Mouse (Mus musculus): Measurements from ENCODE around the gene Rsl1. TPM values are rescaled to one million over a fixed set of nuclear protein-coding genes. Genes with fewer than 3 reads are reported as not detected.

The Rsl1 gene
- total and polyA plus RNA-seq, 3 experiments, result 0.12 TPM; not detected in 2

DNA sequence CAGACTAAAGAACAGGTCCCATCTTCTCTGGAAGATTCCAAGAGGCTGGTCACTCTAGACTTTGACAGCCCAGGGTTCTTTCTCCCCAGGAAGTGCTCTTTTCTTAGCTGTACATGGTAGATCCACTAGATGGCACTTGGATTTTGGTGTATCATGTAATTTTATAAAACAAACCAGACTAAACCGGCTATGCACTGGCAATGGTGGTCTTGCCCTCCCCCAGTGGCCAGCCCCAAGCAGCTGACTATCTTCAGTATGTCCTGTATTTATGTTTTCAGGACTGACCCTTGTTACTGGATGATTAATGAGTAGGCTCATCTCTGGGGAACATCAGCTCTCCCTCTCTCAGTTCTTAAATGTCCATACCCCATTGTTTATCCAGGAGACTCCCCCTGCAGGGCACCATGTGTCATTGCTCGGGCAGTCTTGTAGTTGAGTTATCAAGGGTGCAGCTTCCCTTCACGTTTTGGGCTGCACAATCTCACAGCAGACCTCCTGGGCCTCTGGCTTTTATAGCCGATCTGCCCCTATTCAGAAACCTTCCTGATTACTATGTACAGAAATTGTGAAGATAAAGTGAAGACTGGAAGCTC, 41.1 kb downstream of the Rsl1 start:
- no peaks in the 10 kb centered on the region for H3K36me3 ChIP-seq (ENCODE audit: control insufficient read depth in 1 of 2, insufficient read depth in 2 of 2, low read length in 2 of 2)
- peak; percentile 26 for DNase-seq (ENCODE audit: low read depth, low spot score)
- H3K79me2 ChIP-seq (ENCODE audit: control insufficient read depth, insufficient read depth, low read length, poor library complexity), result no peaks in the 10 kb centered on the region

More for the DNA sequence above, 41.1 kb downstream of the Rsl1 start:
- Histone ChIP-seq H3K27me3 (ENCODE audit: control insufficient read depth in 1 of 2, insufficient read depth in 2 of 2, low read length in 2 of 2) (no peaks in the 10 kb centered on the region), H3K27ac (ENCODE audit: control insufficient read depth, low read depth, low read length) (no peak overlapping the region), H3K9ac (ENCODE audit: control insufficient read depth, low read depth, low read length, poor library complexity, severe bottlenecking) (no peak overlapping the region), H3K4me1 (ENCODE audit: control insufficient read depth in 1 of 2, insufficient read depth in 2 of 2, low read length in 2 of 2) (no peaks in the 10 kb centered on the region), H3K9me3 (replicated peaks; ENCODE audit: insufficient read depth, low read length) (no peaks in the 10 kb centered on the region), H3K4me3 (ENCODE audit: control insufficient read depth in 1 of 2, insufficient read depth in 1 of 2, low read depth in 2 of 2, low read length in 2 of 2) (no peak overlapping the region)
- TF ChIP-seq CHD1 (IDR thresholded peaks at IDR 0.05; ENCODE audit: low read depth, low read length) (no peak), CTCF (IDR thresholded peaks at IDR 0.05 in 2 of 3, conservative IDR thresholded peaks at IDR 0.05 in 1 of 3; ENCODE audit: control insufficient read depth in 1 of 3, insufficient read depth in 1 of 3, low read depth in 2 of 3, low read length in 3 of 3, poor library complexity in 1 of 3, severe bottlenecking in 1 of 3) (peak in 2 of 3 experiments; percentile 4 to 34; a peak in 3 of 6 replicates)

Other genes starting within 250 kb of the Rsl1 start
- gene Zfp712, start 112.0 kb upstream of the Rsl1 start, total RNA-seq (2012; rRNA removed), result 0.69 and 0.85 TPM in 2 replicates
- under 1 TPM in 1 of 2 experiments, not detected in 1; 0.47 TPM for gene Zfp712, start 112.0 kb upstream of the Rsl1 start, polyA plus RNA-seq (2012; ENCODE audit: insufficient read depth in 1 of 2, insufficient read length in 2 of 2, low read depth in 1 of 2, low replicate concordance in 2 of 2, missing spikeins in 1 of 2)
- gene Zfp708, start 75.2 kb upstream of the Rsl1 start, total RNA-seq (2012; rRNA removed), result 0.81 and 1.0 TPM in 2 replicates
- under 1 TPM in 1 of 2 experiments, not detected in 1; 0.39 TPM for gene Zfp708, start 75.2 kb upstream of the Rsl1 start, polyA plus RNA-seq (2012; ENCODE audit: insufficient read depth in 1 of 2, insufficient read length in 2 of 2, low read depth in 1 of 2, low replicate concordance in 2 of 2, missing spikeins in 1 of 2)
- 2.2 and 2.9 TPM in 2 replicates for gene Gm28557, start 64.6 kb upstream of the Rsl1 start, total RNA-seq (2012; rRNA removed)
- 1 to 10 TPM in 1 of 2 experiments, not detected in 1; 2.1 TPM for gene Gm28557, start 64.6 kb upstream of the Rsl1 start, polyA plus RNA-seq (2012; ENCODE audit: insufficient read depth in 1 of 2, insufficient read length in 2 of 2, low read depth in 1 of 2, low replicate concordance in 2 of 2, missing spikeins in 1 of 2)
- 0.19 and 0.26 TPM in 2 replicates for gene Rslcan18, start 56.9 kb upstream of the Rsl1 start, total RNA-seq (2012; rRNA removed)
- gene Rslcan18, start 56.9 kb upstream of the Rsl1 start, polyA plus RNA-seq (2012; ENCODE audit: insufficient read depth in 1 of 2, insufficient read length in 2 of 2, low read depth in 1 of 2, low replicate concordance in 2 of 2, missing spikeins in 1 of 2), result under 1 TPM in 1 of 2 experiments, not detected in 1; 0.11 TPM
- 1.5 and 2.3 TPM in 2 replicates for gene Zfp759, start 51.5 kb upstream of the Rsl1 start, total RNA-seq (2012; rRNA removed)
- 1 to 10 TPM in 1 of 2 experiments, not detected in 1; 1.5 TPM for gene Zfp759, start 51.5 kb upstream of the Rsl1 start, polyA plus RNA-seq (2012; ENCODE audit: insufficient read depth in 1 of 2, insufficient read length in 2 of 2, low read depth in 1 of 2, low replicate concordance in 2 of 2, missing spikeins in 1 of 2)
- 0.29 and 0.46 TPM in 2 replicates for gene Zfp455, start 21.3 kb downstream of the Rsl1 start, total RNA-seq (2012; rRNA removed)
- under 1 TPM in 1 of 2 experiments, not detected in 1; 0.38 TPM for gene Zfp455, start 21.3 kb downstream of the Rsl1 start, polyA plus RNA-seq (2012; ENCODE audit: insufficient read depth in 1 of 2, insufficient read length in 2 of 2, low read depth in 1 of 2, low replicate concordance in 2 of 2, missing spikeins in 1 of 2)
- 1.4 and 1.6 TPM in 2 replicates for gene Zfp458, start 105.3 kb downstream of the Rsl1 start, total RNA-seq (2012; rRNA removed)
- 1 to 10 TPM in 1 of 2 experiments, not detected in 1; 1.3 TPM for gene Zfp458, start 105.3 kb downstream of the Rsl1 start, polyA plus RNA-seq (2012; ENCODE audit: insufficient read depth in 1 of 2, insufficient read length in 2 of 2, low read depth in 1 of 2, low replicate concordance in 2 of 2, missing spikeins in 1 of 2)
- 1.1 and 1.7 TPM in 2 replicates for gene Zfp457, start 133.3 kb downstream of the Rsl1 start, total RNA-seq (2012; rRNA removed)
- 1 to 10 TPM in 1 of 2 experiments, not detected in 1; 1.4 TPM for gene Zfp457, start 133.3 kb downstream of the Rsl1 start, polyA plus RNA-seq (2012; ENCODE audit: insufficient read depth in 1 of 2, insufficient read length in 2 of 2, low read depth in 1 of 2, low replicate concordance in 2 of 2, missing spikeins in 1 of 2)
- gene Zfp595, start 159.4 kb downstream of the Rsl1 start, total RNA-seq (2012; rRNA removed), result 3.2 and 3.9 TPM in 2 replicates
- gene Zfp595, start 159.4 kb downstream of the Rsl1 start, polyA plus RNA-seq (2012; ENCODE audit: insufficient read depth in 1 of 2, insufficient read length in 2 of 2, low read depth in 1 of 2, low replicate concordance in 2 of 2, missing spikeins in 1 of 2), result 1 to 10 TPM in 1 of 2 experiments, not detected in 1; 2.6 TPM
- gene Gm28044, start 187.4 kb downstream of the Rsl1 start, total RNA-seq (2012; rRNA removed), result 2.5 and 3.6 TPM in 2 replicates
- 1 to 10 TPM in 1 of 2 experiments, not detected in 1; 1.1 TPM for gene Gm28044, start 187.4 kb downstream of the Rsl1 start, polyA plus RNA-seq (2012; ENCODE audit: insufficient read depth in 1 of 2, insufficient read length in 2 of 2, low read depth in 1 of 2, low replicate concordance in 2 of 2, missing spikeins in 1 of 2)
- 0.75 and 0.81 TPM in 2 replicates for gene Zfp953, start 187.4 kb downstream of the Rsl1 start, total RNA-seq (2012; rRNA removed)
- under 1 TPM in 1 of 2 experiments, not detected in 1; 0.84 TPM for gene Zfp953, start 187.4 kb downstream of the Rsl1 start, polyA plus RNA-seq (2012; ENCODE audit: insufficient read depth in 1 of 2, insufficient read length in 2 of 2, low read depth in 1 of 2, low replicate concordance in 2 of 2, missing spikeins in 1 of 2)
- 0.23 and 0.65 TPM in 2 replicates for gene Gm28041, start 202.6 kb downstream of the Rsl1 start, total RNA-seq (2012; rRNA removed)
- gene Gm28041, start 202.6 kb downstream of the Rsl1 start, polyA plus RNA-seq (2012; ENCODE audit: insufficient read depth in 1 of 2, insufficient read length in 2 of 2, low read depth in 1 of 2, low replicate concordance in 2 of 2, missing spikeins in 1 of 2), result under 1 TPM in 1 of 2 experiments, not detected in 1; 0.18 TPM
- gene Zfp456, start 202.6 kb downstream of the Rsl1 start, total RNA-seq (2012; rRNA removed), result 0.26 and 0.35 TPM in 2 replicates
- under 1 TPM in 1 of 2 experiments, not detected in 1; 0.43 TPM for gene Zfp456, start 202.6 kb downstream of the Rsl1 start, polyA plus RNA-seq (2012; ENCODE audit: insufficient read depth in 1 of 2, insufficient read length in 2 of 2, low read depth in 1 of 2, low replicate concordance in 2 of 2, missing spikeins in 1 of 2)
- gene Zfp429, start 226.6 kb downstream of the Rsl1 start, total RNA-seq (2012; rRNA removed), result 1.0 and 1.1 TPM in 2 replicates
- gene Zfp429, start 226.6 kb downstream of the Rsl1 start, polyA plus RNA-seq (2012; ENCODE audit: insufficient read depth in 1 of 2, insufficient read length in 2 of 2, low read depth in 1 of 2, low replicate concordance in 2 of 2, missing spikeins in 1 of 2), result under 1 TPM in 1 of 2 experiments, not detected in 1; 0.67 TPM
- gene Zfp459, start 248.2 kb downstream of the Rsl1 start, total RNA-seq (2012; rRNA removed), result not detected in 2 replicates
- not detected for gene Zfp459, start 248.2 kb downstream of the Rsl1 start, polyA plus RNA-seq (2012; ENCODE audit: insufficient read depth in 1 of 2, insufficient read length in 2 of 2, low read depth in 1 of 2, low replicate concordance in 2 of 2, missing spikeins in 1 of 2)

All from MEL (cell line).